Mouse (Mus musculus) cerebellum, adult 18-20 months (tissue): Measurements from ENCODE around the gene Rtca.
A peak's percentile ranks its signal among the peaks of the same experiment; 100 is the strongest.

Experiments
- DNase-seq, 2 experiments: peaks; one replicate each; pipeline ENCODE4 v3.0.0; 2021

Gene Rtca

DNA sequence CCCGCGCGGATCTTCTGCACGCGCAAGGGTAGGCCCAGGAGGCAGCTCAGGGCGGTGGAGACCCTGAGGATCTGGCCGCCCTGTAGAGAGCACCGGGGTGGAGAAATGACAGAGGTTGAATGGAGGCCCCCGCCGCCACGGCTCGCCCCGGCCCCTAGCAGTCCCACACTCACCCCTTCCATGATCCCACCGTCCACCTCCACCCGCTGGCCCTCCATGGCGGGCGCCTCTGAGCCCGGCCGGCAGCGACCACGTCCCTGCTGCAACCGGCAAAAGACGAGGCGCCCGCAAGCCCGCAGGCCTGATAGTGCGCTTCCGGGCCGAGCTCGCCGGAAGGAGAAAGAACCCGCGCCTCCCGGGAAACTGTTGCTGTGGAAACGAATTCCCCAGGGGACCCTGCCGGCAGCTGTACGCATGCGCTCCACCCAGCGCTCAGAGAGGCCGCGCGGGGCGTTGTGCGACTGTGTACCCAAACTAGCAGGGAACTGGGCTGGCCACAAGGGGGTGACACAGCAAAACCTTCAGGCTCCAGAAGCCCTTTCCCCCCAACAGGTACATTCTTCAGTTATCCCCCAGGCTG, at the start of gene Rtca:
Gene Rtca, minus strand, starts transcription at position 437 of the 580 bp plus-strand sequence.
- DNase-seq: peak; percentile 97 to 99

DNA sequence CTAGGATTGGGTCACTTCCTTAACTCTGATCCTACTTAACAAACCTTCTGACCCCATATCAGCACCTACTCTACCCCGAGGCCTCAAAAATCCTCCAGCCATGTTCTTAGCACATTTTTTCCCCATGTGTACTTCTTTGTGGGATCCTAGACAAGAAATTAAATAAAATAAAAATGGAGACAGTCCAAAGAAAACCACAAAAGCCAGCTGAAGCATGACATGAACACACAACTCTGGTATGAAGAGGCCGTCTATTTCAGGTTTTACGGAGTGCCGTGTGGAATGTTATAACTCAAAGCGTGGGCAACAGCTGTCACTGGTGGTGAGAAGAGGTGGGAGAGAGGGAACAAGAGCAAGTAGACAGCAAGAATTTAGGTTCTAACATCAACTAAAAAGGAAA, 43.4 kb upstream of the Rtca start:
- DNase-seq: no peak

DNA sequence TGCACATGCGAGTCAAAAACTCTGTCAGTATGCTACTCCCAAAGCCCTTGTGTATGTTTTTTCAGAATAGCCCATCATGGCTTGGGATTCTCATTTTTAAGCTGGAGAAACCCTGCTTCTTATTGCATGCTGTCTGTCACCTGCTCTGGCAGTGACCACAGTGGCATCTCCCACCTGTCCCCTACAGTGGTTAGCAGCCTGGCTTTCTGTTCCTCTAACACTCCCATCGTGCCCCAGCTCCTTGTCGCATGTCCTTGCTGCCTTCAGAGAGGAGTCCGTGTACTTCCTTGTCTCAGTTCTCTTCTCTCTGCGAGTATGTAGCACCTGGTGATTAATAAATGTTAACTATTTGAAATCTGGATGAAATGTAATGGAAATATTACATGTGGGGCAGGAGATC, 39.4 kb upstream of the Rtca start:
- no peak for DNase-seq

DNA sequence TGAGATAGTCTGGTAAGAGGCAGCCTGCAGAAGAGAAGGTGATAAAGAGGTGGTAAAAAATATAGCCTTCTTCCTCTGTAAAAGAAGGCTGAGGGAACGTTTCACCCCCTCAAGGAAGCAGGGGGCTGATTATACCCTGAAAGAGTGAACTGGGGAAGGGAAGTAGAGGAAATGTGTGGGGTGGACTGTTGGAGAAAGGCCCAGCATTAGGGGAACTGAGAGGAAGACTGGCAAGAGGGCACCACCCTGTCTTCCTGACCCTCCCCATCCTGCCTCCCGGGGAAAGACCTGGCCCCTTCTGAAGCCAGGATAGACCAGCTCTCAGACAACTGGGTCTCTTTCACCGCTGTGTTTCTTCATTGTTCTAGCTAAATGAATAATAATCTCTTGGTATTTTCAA, 34.5 kb upstream of the Rtca start:
- no peak for DNase-seq

DNA sequence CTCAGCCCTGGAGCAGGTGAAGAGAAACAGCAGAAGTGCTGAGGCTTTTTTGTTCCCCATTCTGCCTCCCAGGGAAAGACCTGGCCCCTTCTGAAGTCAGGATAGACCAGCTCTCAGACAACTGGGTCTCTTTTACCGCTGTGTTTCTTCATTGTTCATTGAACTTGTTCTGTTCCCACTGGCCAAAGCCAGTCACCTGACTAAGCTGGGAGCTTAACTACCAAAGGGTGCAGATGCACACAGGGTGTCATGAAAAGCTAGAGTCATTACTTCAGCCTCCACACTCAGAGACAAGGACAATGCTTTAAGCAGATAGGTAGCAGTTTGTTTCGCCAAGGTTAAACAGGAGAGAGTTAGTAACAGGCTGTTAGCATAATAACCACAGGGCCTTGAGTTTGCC, 34.1 kb upstream of the Rtca start:
- no peak for DNase-seq

DNA sequence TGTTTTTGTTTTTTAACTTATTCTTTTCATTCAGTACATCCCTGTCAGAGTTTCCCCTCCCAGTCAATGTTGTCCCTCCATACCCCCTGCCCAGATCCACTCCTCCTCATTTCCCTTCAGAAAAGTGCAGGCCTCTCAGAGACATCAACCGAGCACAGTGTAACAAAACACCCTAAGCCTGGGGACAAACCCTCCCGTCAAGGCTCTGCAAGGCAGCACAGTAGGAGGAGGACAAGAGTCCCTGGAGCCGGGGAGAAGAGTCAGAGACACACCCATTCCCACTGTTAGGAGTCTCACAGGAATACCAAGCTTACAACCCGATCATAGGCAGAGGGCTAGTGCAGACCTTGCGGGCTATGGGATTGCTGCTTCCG, 29.2 kb upstream of the Rtca start:
- DNase-seq: no peak

DNA sequence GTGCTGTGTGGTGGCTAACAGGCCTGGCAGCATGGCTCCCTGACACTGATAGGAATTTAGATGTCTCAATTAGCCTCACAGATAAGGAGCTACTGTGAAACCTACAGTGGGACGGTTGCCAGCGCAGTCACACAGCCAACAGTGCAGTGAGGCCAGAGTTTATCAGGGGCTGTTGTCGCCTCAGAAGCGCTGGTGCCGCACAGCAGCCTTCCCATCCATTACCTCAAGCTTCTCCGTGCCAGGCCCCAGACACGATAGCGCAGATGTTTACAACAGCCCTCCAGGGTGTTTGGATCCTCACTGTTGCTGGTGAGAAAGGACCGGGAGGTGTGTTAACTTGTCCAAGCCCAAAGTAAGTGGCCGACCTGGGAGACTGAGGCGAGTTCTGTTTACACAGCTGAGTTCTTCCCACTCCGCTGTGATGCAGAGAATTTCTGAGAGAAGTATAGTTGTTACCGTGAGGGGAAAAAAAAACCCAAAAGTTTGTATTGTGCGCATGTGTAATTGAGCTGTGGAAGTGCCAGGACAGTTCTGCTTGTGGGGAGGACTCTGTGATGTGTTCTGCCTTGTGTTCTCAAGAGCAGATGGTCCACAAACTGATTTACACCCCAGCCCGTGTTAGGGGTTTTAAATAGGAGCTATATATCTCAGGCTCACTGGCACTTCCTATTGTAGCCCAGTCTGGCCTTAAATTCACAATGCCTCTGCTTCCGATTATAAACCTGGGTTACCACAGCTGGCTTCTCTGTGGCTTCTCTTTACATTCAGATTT, 28.6 kb upstream of the Rtca start:
- DNase-seq: no peak

DNA sequence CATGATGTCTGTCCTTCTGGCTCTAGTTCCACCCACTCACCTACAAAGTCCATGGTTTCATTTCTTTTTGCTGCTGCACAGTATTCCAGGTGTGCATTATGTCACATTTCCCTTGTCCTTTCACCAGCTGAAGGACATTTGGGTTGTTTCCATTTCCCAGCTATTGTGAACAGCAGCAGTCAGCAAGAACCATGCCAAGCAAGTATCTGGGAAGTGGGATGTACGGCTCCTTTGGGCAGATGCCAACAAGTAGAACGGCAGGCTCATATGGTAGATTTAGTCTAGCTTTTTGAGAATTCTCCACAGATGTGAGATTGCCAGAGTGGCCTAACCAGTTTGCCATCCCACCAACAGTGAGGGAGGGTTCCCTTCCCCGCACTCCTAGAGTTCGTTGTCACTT, 22.8 kb upstream of the Rtca start:
- no peak for DNase-seq

DNA sequence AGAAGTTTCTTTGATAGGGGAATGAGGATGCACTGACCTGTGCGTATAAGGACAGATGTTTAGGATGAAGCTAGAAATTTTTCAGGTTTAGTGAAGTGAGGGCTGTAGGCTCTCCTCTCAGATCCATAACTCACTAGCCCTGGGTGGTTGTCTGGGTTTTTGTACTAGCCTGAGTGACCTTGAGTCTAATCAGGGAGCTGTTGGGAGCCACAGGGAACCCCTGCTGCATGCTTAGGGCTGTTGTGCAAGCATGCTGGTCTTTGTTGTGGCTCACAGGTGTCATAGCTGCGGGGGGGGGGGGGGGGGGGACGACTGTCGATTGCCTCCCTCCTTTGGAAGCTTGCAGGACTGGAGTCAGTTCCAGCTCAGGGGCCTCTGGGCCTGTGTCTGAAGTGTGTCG, 21.7 kb upstream of the Rtca start:
- DNase-seq: no peak

DNA sequence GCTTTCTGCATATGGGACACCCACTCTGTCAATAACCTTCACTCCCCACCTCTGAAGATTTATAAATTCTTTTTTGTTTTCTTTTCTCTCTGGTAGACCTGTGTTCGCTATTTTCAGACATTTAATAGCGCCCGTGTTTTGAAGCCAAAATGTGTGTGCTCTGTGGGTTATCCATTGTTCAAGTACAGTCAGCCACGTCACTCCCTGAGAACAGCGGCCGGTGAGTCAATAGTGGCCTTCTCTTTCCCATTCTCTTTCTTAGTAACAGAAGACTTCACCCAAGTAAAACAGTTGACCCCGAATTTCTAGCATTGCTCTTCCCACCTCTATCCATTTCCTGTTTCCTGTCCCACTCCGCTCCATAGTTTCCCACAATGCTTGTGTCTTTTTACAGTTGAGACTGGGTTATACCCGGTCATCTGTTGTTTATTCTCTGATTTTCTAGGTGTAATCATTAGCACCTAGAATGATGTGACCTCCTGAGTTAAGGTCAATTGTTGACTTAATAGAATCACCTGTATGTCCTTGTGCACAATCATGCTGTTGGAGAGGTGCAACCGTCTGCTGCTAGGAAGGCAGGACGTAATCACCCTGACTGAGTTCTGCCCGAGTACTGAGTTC, 12.2 kb upstream of the Rtca start:
- no peak for DNase-seq

DNA sequence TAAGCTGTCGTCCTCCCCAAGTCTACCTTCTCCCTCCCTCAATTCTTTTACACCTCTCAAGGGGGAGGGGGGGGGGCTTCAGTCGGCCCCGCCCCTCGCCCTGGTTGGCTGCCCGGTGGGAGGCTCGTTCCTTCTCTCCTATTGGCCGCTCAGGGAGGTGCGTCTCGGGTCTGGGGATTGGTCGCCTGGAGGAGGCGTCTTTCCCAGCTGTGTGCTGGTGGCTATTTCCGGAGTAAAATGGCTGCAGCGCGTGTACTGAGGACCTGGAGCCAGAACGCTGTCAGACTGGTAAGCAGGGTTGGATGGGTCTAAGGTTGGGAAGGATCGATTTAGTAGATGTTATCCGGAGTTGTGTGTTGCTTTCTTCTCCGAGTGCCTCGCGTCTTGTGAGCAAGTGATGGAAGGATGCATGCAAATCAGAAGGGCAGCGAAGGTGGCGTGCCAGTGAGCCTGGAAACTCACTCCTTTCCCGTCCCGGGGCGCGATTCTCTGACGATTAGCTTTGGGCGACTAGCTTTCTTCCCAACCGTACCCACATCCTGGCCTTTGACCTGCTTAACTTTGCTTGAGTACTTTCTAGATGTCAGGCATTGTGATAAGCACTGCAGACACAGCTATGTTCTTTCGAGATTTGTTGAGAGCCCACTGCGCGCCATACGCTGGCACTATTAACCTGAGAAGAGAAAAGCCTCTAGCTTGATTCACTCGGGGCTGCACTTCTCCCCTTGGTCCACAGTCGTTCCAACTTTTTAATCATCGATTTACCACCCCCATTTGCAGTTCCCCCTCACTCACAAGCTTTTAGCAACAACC, 5.1 kb upstream of the Rtca start, which contains the start of gene Dbt:
Gene Dbt, plus strand, starts transcription at position 167 of the 813 bp plus-strand sequence.
- peak; percentile 79 to 85 for DNase-seq

DNA sequence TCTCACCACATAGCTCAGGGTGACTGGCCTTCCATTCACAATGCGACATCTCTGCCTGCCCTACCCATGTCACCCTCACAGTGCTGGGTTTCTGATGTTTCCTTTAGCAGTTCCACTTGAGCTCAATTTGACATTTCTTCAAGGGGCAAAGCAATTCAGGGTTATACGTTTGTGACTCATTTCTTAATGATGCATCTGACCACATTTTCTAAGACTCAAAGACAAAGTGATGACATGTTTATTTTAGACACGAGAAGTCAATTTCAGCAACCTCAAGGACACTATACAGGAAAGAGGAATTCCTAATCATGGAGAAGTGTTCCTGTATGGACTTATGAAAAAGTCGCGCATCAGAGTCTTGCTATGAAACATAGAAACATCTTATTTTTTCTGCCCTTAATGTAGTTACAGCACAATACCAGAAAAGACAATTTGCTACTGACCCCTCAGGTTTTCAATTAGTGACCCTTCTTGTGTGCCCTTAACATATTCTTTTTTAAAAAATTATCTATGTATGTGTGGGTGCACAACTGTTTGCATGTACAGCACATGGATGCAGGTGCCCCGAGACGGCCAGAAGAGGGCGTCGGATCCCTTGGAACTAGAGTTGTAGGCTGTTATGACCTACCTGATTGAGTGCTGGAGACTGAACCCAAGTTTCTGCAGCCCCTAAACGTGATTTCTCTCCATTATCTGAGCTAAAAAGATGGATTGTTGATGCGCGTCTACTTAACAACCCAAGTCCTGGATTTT, 4.3 kb upstream of the Rtca start:
- DNase-seq: peak in 1 of 2 experiments; percentile 41

DNA sequence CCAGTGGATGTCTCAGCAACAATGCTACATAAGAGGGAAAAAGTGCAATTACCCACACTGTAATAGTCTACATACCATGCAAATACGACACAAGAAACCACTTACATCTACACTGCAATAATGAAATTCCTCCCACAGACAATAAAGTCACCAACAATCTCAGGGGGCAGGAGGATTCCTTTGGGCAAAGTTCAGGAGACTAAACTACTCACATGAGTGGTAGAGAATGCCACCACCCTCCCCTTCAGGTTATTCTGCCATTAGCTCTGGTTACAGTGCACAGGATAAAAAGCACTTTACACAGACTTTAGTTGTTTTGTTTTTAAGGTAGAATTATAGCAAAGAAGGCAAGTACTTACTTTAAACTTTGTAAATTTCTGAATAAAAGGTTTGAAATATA, 12.3 kb downstream of the Rtca start:
- DNase-seq: no peak

DNA sequence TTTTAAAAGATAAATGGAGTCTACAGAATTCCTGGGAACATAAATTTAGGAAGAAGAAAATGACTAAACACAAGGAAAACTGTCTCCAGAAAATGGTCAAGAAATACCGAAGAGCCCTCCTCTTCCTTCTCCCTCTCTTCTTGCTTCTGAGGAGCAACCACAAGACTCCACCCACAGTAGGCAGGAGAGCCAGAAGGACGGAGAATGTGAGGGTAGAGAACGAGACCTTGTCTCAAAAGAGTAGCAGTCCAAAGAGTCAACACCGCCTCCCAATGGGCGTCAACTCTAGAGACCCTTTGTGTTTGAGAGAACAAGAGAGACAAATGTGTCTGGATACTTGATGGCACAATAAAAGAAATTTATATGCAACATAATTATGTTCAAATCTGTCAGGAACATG, 14.3 kb downstream of the Rtca start:
- DNase-seq: no peak

DNA sequence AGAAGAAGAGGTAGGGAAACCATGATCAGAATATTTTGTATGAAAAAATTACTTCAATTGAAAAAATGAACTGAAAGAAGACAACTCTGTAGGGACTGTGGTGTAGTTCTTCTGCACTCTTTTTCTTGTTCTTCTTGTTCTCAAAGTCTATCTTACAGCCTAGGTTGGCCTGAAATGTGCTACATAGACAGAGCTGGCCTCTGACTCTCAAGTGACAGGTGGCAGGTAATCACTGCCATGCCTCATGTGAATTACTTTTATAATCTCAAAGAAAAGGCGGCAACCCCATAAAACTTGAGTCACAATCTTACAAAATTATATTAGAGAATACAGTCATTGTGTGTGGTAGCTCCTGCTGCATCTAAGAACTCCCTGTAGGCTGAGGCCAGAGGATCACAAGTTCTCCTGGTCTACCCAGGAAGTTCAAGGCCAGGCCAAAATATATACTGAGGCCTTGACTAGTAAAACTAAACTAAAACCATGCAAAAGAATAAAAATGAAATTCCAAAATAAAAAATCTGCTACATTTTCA, 16.0 kb downstream of the Rtca start:
- no peak for DNase-seq

DNA sequence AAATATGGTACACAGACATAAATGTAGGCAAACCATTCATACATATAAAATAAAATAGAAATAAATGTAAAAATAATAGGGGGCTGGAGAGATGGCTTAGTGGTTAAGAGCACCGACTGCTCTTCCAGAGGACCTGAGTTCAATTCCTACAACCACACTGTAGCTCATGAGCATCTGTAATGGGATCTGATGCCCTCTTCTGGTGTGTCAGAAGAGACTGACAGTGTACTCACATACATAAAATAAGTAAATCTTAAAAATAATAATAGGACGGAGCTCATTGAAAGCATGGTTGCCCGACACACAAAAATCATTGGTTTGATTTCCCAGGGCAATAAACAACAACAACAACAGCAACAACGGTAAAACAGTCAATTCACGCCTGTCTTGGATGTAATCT, 17.1 kb downstream of the Rtca start:
- no peak for DNase-seq

DNA sequence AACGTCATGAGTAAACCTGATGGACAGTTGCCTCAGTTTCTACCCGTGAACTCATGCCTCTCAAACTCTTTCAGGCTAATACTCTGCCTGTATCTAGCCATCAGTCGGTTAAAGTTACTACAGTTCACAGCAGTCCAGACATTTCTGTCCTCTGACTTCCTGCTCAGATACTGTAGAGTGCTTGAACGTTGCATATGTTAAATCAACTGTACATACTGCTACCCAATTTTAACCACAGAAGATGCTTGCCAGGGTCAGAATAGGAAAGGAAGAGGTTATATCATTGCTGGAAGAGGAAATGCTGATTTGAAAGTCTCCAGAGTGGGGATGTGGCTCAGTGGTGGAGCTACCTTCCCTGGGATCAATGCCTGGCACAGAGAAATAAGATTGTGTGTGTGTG, 24.7 kb downstream of the Rtca start:
- DNase-seq: no peak

DNA sequence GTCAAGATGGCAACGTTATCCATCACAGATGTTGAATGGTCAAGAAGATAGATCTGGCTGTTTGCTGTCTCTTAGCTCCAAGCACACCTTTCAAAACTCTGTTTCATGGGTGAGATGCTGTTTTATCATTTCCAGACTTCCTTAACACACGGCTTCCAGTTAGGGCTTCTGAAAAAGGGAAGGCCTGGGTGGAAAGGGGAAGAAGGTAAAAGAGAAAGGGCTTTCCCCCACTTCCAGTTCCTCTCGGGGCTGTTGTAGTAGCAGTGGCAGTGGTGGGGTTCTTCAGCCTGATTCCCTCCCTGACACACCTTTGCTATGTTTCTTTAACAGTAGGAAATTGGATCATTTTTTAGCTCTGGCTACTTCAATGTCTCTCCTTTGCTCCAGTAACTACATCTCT, 25.3 kb downstream of the Rtca start:
- DNase-seq: no peak

DNA sequence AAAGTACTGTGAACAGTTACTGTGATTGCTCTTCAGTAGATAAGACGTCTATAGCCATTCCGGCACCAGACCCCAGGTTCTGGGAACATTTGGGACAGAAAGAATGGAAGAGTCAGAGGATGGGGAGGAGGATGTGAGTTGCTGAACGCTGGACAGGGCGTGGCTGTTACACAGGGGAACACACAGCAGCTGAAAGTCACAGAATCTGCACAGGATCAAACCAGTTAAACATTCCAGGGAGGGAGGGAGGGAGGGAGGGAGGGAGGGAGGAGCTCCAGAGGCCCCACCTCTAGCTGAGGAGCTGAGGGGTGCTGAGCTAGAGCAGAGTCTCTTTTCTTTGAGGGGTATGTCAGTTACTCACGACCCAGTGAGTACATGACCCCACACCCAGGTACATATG, 27.1 kb downstream of the Rtca start:
- DNase-seq: no peak

DNA sequence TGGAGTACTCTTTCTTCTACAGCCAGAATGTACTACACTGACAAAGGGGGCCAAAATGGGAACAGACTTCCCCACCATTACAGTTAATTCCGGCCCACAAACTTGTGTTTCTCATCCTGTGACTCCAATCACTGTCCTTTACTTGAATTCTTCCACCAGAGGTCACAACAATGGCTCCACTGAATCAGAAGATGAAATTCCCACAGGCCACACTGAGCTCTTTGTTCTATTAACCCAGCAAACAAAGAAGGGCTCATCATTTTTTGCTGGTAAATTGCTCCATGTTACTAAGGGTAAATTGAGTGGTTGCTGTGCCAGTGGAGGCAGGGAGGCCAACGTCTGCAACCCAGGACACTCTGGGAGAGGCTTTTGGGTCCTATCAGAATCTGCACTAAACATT, 27.9 kb downstream of the Rtca start:
- no peak for DNase-seq

DNA sequence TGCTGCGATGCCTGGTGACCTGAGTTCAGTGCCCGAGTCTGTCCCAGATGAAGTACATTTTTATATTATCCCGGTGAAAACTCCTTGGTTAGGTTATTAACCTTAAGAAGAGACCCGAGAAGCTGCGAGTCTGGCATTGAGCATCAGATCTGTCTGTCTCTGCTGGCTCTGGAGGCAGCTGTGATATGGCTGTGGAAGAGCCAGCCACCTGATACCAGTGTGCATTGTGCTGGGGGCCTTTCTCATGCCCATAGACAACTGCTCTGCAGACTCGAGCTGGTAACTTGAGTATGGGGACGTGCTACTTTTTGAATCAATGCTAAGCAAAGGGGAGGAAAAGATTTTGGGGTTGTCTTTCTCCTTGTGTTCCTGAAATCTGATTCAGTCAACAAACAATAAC, 30.7 kb downstream of the Rtca start:
- DNase-seq: no peak

DNA sequence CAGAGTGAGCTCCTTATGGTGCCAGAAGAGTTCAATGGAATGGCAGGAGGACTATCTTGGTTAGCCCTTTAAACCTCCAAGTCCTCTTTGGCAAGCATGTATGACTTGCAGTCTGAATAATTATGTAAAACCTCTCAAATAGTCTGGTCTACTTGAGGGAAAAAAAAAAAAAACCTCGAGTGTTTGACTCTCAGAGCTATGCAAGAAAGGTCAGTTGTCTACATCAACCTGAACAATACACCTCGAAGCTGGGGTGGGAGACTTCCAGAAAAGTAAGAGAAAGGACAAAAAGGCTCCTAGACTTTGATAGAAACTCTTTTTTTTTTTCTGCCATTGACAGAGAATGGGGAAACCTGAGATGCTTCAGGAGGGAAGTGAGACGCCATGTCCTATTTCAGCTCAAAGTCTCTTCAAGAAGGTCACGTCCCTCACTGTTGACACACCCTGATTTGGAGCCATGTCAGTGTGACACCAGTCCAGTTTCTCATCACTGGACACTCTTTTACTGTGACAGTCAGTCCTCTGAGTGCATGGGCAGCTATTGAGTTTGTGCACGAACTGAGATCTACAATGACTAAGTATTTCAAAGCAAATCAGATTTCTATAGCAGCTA, 31.2 kb downstream of the Rtca start:
- DNase-seq: no peak
